Mouse (Mus musculus) liver, embryonic 11.5 days (tissue): ENCODE measurements at regions not wholly inside any gene's neighbourhood (a gene's known extent, or its start where the extent isn't known, plus 50 kb on each side); places are given as distances from the start of the nearest gene placed in this dataset.

Experiments
- ATAC-seq: fragments of 200-750 bp; cut with Nextera tagmentation; replicated peaks from 2 replicates; pipeline ENCODE4 v1.8.0; 2017; ENCODE audit warnings: moderate number of reproducible peaks, mild to moderate bottlenecking, moderate TSS enrichment, moderate library complexity; ENCODE audit not compliant: low FRiP score
- DNase-seq: peaks from one replicate; pipeline ENCODE4 v3.0.0-alpha.2; 2017; ENCODE audit warnings: low spot score
- H3K27ac ChIP-seq: fragments of 300-500 bp; sonication (generic); 2 replicates; pipeline ENCODE4 v1.5.1; 2014; ENCODE audit warnings: mild to moderate bottlenecking, low read depth, low read length, control low read depth
- H3K27me3 ChIP-seq: fragments of 300-500 bp; sonication (generic); replicated peaks from 2 replicates; pipeline ENCODE4 v1.6.1; 2014; ENCODE audit warnings: low read length, mixed read lengths; ENCODE audit not compliant: control insufficient read depth, insufficient read depth
- H3K36me3 ChIP-seq: fragments of 300-500 bp; sonication (generic); 2 replicates; pipeline ENCODE4 v1.6.1; 2014; ENCODE audit warnings: mild to moderate bottlenecking, low read length, moderate library complexity, mixed read lengths; ENCODE audit not compliant: control insufficient read depth, insufficient read depth
- H3K4me1 ChIP-seq: fragments of 300-500 bp; sonication (generic); replicated peaks from 2 replicates; pipeline ENCODE4 v1.6.1; 2014; ENCODE audit warnings: low read length, mixed read lengths; ENCODE audit not compliant: control insufficient read depth, insufficient read depth
- H3K4me2 ChIP-seq: fragments of 300-500 bp; sonication (generic); 2 replicates; pipeline ENCODE4 v1.6.1; 2014; ENCODE audit warnings: mild to moderate bottlenecking, control low read depth, moderate library complexity
- H3K4me3 ChIP-seq: fragments of 300-500 bp; sonication (generic); 2 replicates; pipeline ENCODE4 v1.5.1; 2014; ENCODE audit warnings: low read depth, low read length, control low read depth
- H3K9ac ChIP-seq: fragments of 300-500 bp; sonication (generic); 2 replicates; pipeline ENCODE4 v1.6.1; 2014; ENCODE audit warnings: low read depth, low read length, control low read depth
- H3K9me3 ChIP-seq: fragments of 300-500 bp; sonication (generic); 2 replicates; pipeline ENCODE4 v1.6.1; 2016; ENCODE audit warnings: low read length, inconsistent platforms, mixed read lengths; ENCODE audit not compliant: control insufficient read depth
- WGBS: fragments of 180-500 bp; shearing (Covaris S2); extraction: QIAGEN DNeasy Blood & Tissue Kit; methylation state at CpG from one replicate; pipeline ENCODE4 v1.1.7; 2014; 5-methylcytosine and 5-hydroxymethylcytosine counted together

DNA sequence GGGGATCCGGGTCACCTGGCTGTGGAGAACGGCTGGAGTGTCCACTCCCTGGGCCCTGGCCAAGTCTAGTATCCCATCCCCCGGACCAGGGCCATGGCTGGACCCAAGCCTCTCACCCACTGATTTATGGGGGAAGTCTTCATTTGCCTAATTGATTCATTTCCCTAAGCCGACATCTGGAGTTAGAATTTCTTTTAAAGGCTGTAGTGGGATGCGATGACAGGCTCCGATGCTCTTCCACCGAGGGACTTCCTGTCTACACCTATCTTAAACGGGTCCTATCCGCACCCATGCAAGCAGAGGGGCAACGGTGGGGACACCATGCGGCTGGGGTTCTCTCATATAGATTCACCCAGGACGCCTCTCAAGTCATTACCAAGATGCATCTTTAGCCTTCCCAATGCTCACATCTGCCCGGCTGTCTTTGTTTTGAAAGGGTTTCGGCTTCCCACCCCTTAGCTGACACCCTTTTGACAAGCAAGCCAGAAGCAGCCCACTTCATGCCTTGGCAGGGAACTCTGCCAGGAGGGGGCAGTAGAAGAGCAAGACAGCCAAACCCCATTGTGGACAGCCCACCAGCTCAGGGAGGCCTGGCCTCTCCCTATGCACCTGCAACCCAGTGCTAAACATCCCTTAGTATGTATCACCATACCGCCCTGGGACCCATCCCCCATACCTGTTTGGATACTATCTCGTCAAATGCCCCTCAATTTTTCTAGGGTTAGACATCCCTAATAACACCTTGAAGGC lies 402.4 kb upstream of the 3110018I06Rik start:
- H3K4me3 ChIP-seq: no peak overlapping the region
- ATAC-seq (no peak), DNase-seq (peak; percentile 36)
- 50% methylated on average over 16 of the region's 16 CpGs for WGBS
- H3K9me3 ChIP-seq: no peaks in the 10 kb centered on the region
- no peak overlapping the region for H3K4me2 ChIP-seq
- H3K9ac ChIP-seq: no peak overlapping the region
- no peaks in the 10 kb centered on the region for H3K4me1 ChIP-seq
- H3K27me3 ChIP-seq: no peaks in the 10 kb centered on the region
- no peak overlapping the region for H3K27ac ChIP-seq
- no peaks in the 10 kb centered on the region for H3K36me3 ChIP-seq

GRCm38 (mm10) chr12:107092151-107092550 lies 396.3 kb upstream of the 3110018I06Rik start:
- DNase-seq: no peak
- Histone ChIP-seq H3K4me1 (no peaks in the 10 kb centered on the region), H3K27ac (no peak overlapping the region), H3K36me3 (no peaks in the 10 kb centered on the region), H3K4me3 (no peak overlapping the region), H3K27me3 (no peaks in the 10 kb centered on the region), H3K9me3 (no peaks in the 10 kb centered on the region), H3K9ac (no peak overlapping the region), H3K4me2 (no peak overlapping the region)
- WGBS: 80% methylated on average over 3 of the region's 3 CpGs
- no peak for ATAC-seq

GRCm38 (mm10) chr12:107093326-107093725 lies 395.1 kb upstream of the 3110018I06Rik start:
- Histone ChIP-seq H3K4me3 (no peak overlapping the region), H3K27me3 (no peaks in the 10 kb centered on the region), H3K9ac (no peak overlapping the region), H3K27ac (no peak overlapping the region), H3K4me1 (no peaks in the 10 kb centered on the region), H3K4me2 (no peak overlapping the region), H3K36me3 (no peaks in the 10 kb centered on the region), H3K9me3 (no peaks in the 10 kb centered on the region)
- WGBS: 82% methylated on average over 13 of the region's 13 CpGs
- DNase-seq (no peak), ATAC-seq (no peak)

GRCm38 (mm10) chr12:107095409-107095808 lies 393.0 kb upstream of the 3110018I06Rik start:
- Histone ChIP-seq H3K27ac (no peak overlapping the region), H3K36me3 (no peaks in the 10 kb centered on the region), H3K4me3 (no peak overlapping the region), H3K27me3 (no peaks in the 10 kb centered on the region), H3K9me3 (no peaks in the 10 kb centered on the region), H3K9ac (no peak overlapping the region), H3K4me2 (no peak overlapping the region), H3K4me1 (no peaks in the 10 kb centered on the region)
- no peak for DNase-seq
- WGBS: 89% methylated on average over 6 of the region's 6 CpGs
- no peak for ATAC-seq

GRCm38 (mm10) chr12:107104570-107104969 lies 383.9 kb upstream of the 3110018I06Rik start:
- Histone ChIP-seq H3K9ac (no peak overlapping the region), H3K9me3 (no peaks in the 10 kb centered on the region), H3K4me1 (no peaks in the 10 kb centered on the region), H3K27ac (no peak overlapping the region), H3K4me3 (no peak overlapping the region), H3K36me3 (no peaks in the 10 kb centered on the region), H3K4me2 (no peak overlapping the region), H3K27me3 (no peaks in the 10 kb centered on the region)
- ATAC-seq (no peak), DNase-seq (no peak)
- WGBS: 29% methylated on average over 8 of the region's 8 CpGs

DNA sequence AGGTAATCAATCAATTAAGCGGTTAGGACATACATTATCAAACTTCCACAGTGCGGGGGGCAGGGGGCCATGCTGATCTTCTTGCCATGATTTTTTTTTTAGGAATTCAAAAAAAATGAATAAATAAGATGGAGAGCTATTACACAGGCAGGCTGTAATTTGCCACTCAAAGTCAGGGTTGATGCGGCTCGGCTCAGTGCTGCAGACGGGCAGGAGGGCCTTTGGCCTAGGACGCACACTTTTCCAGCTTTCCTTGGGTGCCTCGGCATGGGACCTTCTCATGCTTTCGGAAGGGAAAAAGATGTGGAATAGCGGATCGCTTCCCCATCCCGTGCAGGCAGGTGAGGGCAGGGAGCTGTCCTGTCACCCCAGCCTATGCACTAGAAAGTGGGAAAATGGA lies 383.4 kb upstream of the 3110018I06Rik start:
- 52% methylated on average over 11 of the region's 11 CpGs for WGBS
- no peak overlapping the region for H3K27ac ChIP-seq
- no peak overlapping the region for H3K4me3 ChIP-seq
- no peaks in the 10 kb centered on the region for H3K4me1 ChIP-seq
- no peak for DNase-seq
- H3K4me2 ChIP-seq: no peak overlapping the region
- ATAC-seq: no peak
- H3K27me3 ChIP-seq: no peaks in the 10 kb centered on the region
- H3K36me3 ChIP-seq: no peaks in the 10 kb centered on the region
- no peak overlapping the region for H3K9ac ChIP-seq
- no peaks in the 10 kb centered on the region for H3K9me3 ChIP-seq

DNA sequence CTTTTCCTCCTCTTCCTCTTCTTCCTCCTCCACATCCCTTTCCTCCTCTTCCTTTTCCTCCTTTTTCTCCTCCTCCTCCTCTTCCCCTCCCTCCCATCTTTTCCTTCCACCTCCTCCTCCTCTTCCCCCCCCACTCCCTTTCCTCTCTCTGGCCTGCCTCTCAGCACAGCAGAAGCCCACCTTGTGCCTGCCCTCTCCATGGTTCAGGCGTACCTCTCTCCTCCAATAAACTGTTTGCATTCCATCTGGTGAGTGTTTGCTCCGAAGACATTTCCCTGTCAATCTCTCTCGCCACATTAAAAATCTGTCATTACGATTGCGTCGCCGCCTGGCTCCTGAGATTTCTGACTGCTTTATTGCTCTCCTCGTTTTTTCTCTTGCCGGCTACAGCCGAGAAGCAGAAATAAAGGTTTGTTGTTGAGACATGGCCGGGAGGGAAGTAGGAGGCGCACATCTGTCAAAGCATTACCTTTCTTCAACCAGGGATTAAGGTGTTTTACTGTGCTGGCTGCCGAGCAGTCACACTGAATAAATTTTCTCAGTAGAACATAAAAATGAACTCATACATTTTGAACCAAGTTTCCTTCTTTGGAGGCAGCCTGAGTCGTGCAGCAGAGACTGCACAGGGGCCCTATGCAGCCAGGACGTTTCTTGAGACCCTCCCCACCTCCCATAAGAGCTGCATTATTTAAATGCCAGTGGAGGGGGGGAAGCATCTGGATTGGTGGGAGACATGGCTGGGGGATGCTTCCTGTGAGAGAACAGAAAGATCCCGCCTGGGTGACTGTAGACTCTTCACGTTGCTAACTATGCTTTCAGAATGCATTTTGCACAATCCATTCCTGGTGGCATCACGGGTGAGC lies 376.3 kb upstream of the 3110018I06Rik start:
- H3K36me3 ChIP-seq: no peaks in the 10 kb centered on the region
- WGBS: 60% methylated on average over 18 of the region's 18 CpGs
- ATAC-seq (no peak), DNase-seq (no peak)
- H3K27me3 ChIP-seq: no peaks in the 10 kb centered on the region
- H3K4me2 ChIP-seq: no peak overlapping the region
- no peaks in the 10 kb centered on the region for H3K4me1 ChIP-seq
- H3K27ac ChIP-seq: no peak overlapping the region
- no peaks in the 10 kb centered on the region for H3K9me3 ChIP-seq
- no peak overlapping the region for H3K9ac ChIP-seq
- H3K4me3 ChIP-seq: no peak overlapping the region

DNA sequence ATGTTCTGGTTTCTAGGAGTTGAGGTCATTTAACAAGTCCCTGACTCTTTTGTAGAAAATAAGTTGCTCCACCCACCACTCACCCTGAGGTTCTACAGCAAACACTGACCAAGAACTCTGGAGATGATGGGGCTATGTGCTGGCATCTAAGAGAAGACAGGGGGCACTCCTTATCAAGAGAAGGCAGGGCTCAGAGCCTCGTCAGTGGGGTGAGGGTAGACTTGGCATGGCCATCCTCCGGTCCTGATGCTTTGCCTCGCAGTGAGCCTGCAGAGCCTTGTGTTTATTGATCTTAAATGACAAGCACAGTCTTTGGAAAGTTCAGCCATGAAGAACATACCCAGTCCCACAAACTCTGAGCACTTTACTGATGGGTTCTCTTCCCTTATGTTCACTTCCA lies 370.1 kb upstream of the 3110018I06Rik start:
- no peak overlapping the region for H3K4me3 ChIP-seq
- 65% methylated on average over 3 of the region's 3 CpGs for WGBS
- ATAC-seq: no peak

DNA sequence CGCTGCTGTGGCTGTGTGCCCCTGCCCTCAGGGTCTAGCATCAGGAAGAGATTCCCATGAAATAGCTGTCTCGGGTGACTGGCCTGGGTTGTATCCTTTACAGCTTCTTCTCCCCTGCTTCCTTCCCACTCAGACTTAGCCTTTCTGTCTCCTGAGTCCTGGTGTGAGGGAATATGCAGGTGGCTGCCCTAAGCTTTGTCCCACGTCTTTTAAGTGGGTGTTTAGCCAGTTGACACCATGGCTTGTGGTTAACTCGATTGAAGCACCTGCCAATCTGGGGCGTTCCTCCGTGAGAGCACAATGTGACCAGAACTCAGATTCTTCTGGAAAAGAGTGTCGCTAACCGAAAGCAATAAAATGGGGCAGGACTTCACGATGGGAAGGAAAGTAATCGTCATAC lies 369.4 kb upstream of the 3110018I06Rik start:
- Histone ChIP-seq H3K4me3 (no peak overlapping the region), H3K4me2 (no peak overlapping the region), H3K9ac (no peak overlapping the region), H3K27me3 (no peaks in the 10 kb centered on the region), H3K4me1 (no peaks in the 10 kb centered on the region), H3K9me3 (no peaks in the 10 kb centered on the region), H3K27ac (no peak overlapping the region), H3K36me3 (no peaks in the 10 kb centered on the region)
- DNase-seq: no peak
- 79% methylated on average over 10 of the region's 10 CpGs for WGBS
- no peak for ATAC-seq

More for the DNA sequence above, 370.1 kb upstream of the 3110018I06Rik start:
- no peak overlapping the region for H3K9ac ChIP-seq
- DNase-seq: no peak
- no peaks in the 10 kb centered on the region for H3K27me3 ChIP-seq
- no peak overlapping the region for H3K27ac ChIP-seq
- H3K36me3 ChIP-seq: no peaks in the 10 kb centered on the region
- H3K4me1 ChIP-seq: no peaks in the 10 kb centered on the region
- H3K4me2 ChIP-seq: no peak overlapping the region
- H3K9me3 ChIP-seq: no peaks in the 10 kb centered on the region
